Mouse (Mus musculus) ES-Bruce4 (cell line): ENCODE results near the gene Acd. TPM values are rescaled to one million over a fixed set of nuclear protein-coding genes. Genes with fewer than 3 reads are reported as not detected.

ENCODE experiments used
- H3K27ac ChIP-seq: 2 replicates; pipeline ENCODE4 v1.5.1; 2012; ENCODE audit warnings: low read length, inconsistent platforms; ENCODE audit not compliant: insufficient read depth
- H3K27me3 ChIP-seq: 2 replicates; pipeline ENCODE4 v1.6.1; 2012; ENCODE audit warnings: mild to moderate bottlenecking, low read length, inconsistent platforms; ENCODE audit not compliant: control insufficient read depth, poor library complexity, insufficient read depth, severe bottlenecking
- H3K36me3 ChIP-seq: 2 replicates; pipeline ENCODE4 v1.6.1; 2012; ENCODE audit warnings: inconsistent platforms, mild to moderate bottlenecking, low read length, moderate library complexity; ENCODE audit not compliant: control insufficient read depth, poor library complexity, insufficient read depth, severe bottlenecking
- H3K4me1 ChIP-seq: one replicate; pipeline ENCODE4 v1.8.1; 2011; ENCODE audit warnings: low read length; ENCODE audit not compliant: control insufficient read depth, insufficient read depth
- H3K4me3 ChIP-seq: 2 replicates; pipeline ENCODE4 v1.5.1; 2011; ENCODE audit warnings: low read depth, mild to moderate bottlenecking, low read length
- H3K9ac ChIP-seq: 2 replicates; pipeline ENCODE4 v1.6.1; 2012; ENCODE audit warnings: low read depth, mild to moderate bottlenecking, inconsistent platforms; ENCODE audit not compliant: poor library complexity, severe bottlenecking
- H3K9me3 ChIP-seq: replicated peaks from 2 replicates; pipeline ENCODE4 v1.6.1; 2012; ENCODE audit warnings: mild to moderate bottlenecking, low read length, inconsistent platforms; ENCODE audit not compliant: control insufficient read depth, poor library complexity, insufficient read depth, severe bottlenecking
- CTCF ChIP-seq: IDR thresholded peaks from one replicate; pipeline ENCODE4 v1.8.1; 2011; ENCODE audit warnings: low read depth, low read length
- EP300 ChIP-seq: IDR thresholded peaks from 2 replicates; pipeline ENCODE4 v1.6.1; 2011; ENCODE audit warnings: low read depth, low read length; ENCODE audit not compliant: insufficient read depth
- POLR2A ChIP-seq: IDR thresholded peaks from one replicate; pipeline ENCODE4 v1.8.1; 2011; ENCODE audit warnings: low read length; ENCODE audit not compliant: insufficient read depth
- polyA plus RNA-seq: library from polyadenylated mRNA; stranded (reverse); fragments of >200 nt; gene quantifications from 2 replicates; pipeline ENCODE4 v1.2.4, GENCODE M21; 2011; ENCODE audit warnings: low read depth; ENCODE audit not compliant: missing spikeins, insufficient read depth, insufficient read length

The Acd gene
- 30.1 and 36.7 TPM in 2 replicates for polyA plus RNA-seq

DNA sequence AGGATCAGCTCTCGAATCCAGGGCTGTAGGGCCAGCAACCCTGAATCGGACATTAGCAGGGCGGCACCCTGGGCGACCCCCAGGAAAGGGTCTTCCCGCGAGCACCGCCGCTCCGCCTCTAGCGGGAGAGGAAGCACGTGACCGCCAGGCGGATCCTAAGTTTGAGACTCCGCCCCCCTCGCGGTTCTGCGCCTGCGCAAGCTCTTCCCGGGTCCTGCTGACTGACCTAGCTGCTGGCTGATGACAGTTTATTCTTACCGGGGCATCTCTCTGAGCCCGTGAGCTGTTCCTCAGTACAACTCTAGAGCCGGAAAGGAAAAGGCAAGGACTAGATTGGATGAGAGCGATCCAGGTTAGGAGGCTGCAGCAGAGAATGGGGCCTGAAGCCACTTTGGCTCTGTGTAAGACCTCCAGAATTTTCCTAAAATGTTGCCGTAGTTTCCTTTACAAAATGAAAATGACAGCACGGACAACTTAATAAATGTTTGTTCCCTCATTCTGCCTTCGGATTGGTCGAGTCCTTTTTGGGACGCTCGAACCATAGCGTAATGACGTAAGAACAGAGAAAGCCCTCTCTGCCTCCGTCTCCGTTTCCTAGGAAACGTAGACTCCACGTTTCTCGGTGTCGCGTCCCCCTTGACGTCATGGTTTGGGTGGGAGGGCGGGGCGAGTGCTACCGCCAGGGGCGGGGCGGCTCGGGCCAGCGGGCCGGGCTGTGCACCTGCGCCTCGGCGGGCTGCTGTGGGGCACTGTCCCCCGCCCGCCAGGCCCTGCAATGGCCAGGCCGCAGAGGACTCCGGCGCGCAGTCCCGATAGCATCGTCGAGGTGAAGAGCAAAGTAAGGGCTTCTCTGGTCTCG lies at the start of gene Acd, which contains the start of gene Pard6a:
Gene Acd, minus strand, starts transcription at position 137 of the 859 bp plus-strand sequence.
Gene Pard6a, plus strand, starts transcription at position 183 of the 859 bp plus-strand sequence.
- H3K9ac ChIP-seq: peak within 1 kb of the TSS; percentile 64
- peaks cover 17% of the 10 kb centered on the region for H3K36me3 ChIP-seq
- peak within 1 kb of the TSS; percentile 76 for H3K4me3 ChIP-seq
- TF ChIP-seq CTCF: no peak
- H3K9me3 ChIP-seq: no peaks in the 10 kb centered on the region
- H3K27ac ChIP-seq: peak within 1 kb of the TSS; percentile 82
- H3K27me3 ChIP-seq: no peaks in the 10 kb centered on the region
- no peaks in the 10 kb centered on the region for H3K4me1 ChIP-seq

DNA sequence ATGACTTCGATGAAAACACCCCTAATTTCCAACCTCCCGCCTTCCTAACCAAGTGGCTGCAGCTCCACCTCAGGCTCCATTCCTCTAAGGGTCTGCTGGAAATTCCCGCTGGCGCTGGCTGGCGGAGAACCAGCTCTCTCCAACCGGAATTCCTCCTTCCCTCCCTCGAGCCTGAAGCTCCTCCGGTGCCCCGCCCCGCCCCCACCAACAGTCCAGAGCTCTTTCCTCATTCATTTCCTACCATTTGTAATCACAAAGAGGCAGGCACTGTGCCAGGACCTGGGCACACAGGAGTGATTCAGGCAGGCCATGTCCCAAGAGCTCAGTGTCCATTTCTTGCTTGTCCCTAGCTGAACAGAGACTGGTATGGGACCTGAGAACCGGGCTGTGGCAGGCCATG lies 49.7 kb upstream of the Acd start:
- Histone ChIP-seq H3K27ac (no peak overlapping the region), H3K4me3 (peak overlapping the region; percentile 13), H3K9ac (peak overlapping the region; percentile 33; the same call in 1 of the 2 replicates), H3K27me3 (no peaks in the 10 kb centered on the region), H3K9me3 (no peaks in the 10 kb centered on the region), H3K4me1 (no peaks in the 10 kb centered on the region), H3K36me3 (no peaks in the 10 kb centered on the region)
- no peak for TF ChIP-seq CTCF
- no peak for TF ChIP-seq POLR2A
- TF ChIP-seq EP300: no peak

DNA sequence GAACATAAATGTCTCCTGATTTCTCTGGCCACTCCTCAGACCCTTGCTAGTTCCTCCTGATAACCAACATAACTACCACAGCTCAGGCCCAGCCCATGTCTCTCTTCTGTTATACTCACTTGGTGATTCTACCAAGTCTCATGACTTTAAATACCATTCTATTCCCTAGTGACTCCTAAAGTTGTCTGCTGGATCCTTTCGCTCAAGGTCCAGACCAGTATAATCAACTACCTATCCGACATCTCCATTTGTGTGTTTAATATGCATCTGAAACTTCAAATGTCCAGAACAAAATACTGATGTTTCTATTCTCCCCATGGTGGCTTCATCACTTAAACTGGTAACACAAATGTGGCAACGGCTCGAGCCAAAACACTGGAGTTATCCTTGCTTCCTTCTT lies 42.4 kb upstream of the Acd start:
- Histone ChIP-seq H3K27me3 (no peaks in the 10 kb centered on the region), H3K9ac (no peak overlapping the region), H3K4me1 (no peaks in the 10 kb centered on the region), H3K4me3 (no peak overlapping the region), H3K9me3 (no peaks in the 10 kb centered on the region), H3K36me3 (no peaks in the 10 kb centered on the region), H3K27ac (no peak overlapping the region)
- no peak for TF ChIP-seq CTCF
- no peak for TF ChIP-seq POLR2A
- no peak for TF ChIP-seq EP300

DNA sequence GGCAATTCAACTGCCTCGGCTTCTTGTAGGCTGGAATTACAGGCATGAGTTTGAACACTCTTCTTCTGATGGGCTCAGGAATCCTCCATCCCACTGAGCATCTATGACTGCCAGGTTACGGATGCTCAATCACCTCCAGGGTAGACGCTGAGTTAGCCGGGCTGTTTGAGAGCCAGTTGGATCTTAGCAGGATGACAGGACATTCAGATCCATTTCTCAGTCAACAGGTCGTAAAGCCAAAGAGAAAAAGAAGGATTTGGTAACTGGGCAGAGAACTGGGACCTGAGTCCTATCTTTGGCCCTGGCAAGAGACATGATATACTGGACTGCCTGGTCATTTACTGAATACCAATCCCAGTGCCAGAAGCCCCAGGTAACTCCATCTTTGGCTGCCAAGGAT lies 38.3 kb upstream of the Acd start:
- no peak overlapping the region for H3K9ac ChIP-seq
- no peak overlapping the region for H3K4me3 ChIP-seq
- no peaks in the 10 kb centered on the region for H3K4me1 ChIP-seq
- no peaks in the 10 kb centered on the region for H3K36me3 ChIP-seq
- H3K27me3 ChIP-seq: no peaks in the 10 kb centered on the region
- H3K27ac ChIP-seq: no peak overlapping the region
- no peak for TF ChIP-seq EP300
- TF ChIP-seq POLR2A: no peak
- TF ChIP-seq CTCF: no peak
- no peaks in the 10 kb centered on the region for H3K9me3 ChIP-seq

DNA sequence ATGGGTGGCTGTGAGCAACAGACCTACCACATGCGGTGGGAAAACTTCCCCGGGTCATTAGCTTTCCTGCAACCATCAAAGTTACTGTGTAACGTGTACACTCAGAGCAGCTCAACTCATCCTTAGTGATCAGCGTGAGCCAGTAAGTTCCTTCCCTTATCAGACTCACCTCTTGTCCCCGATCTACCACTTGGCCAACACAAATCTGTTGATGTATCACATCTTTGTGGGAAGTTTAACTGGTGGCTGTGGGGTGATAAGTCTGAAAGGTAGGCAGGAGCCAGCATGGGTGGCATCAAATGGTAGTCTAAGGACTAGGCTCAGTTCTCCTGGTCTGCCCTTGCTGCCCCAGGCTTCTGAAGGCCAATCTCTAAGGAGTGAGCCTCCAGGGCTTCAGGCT lies 31.3 kb upstream of the Acd start:
- Histone ChIP-seq H3K36me3 (no peaks in the 10 kb centered on the region), H3K27me3 (no peaks in the 10 kb centered on the region), H3K9me3 (no peaks in the 10 kb centered on the region), H3K27ac (no peak overlapping the region), H3K4me1 (no peaks in the 10 kb centered on the region), H3K4me3 (no peak overlapping the region), H3K9ac (no peak overlapping the region)
- no peak for TF ChIP-seq CTCF
- TF ChIP-seq EP300: no peak
- no peak for TF ChIP-seq POLR2A

DNA sequence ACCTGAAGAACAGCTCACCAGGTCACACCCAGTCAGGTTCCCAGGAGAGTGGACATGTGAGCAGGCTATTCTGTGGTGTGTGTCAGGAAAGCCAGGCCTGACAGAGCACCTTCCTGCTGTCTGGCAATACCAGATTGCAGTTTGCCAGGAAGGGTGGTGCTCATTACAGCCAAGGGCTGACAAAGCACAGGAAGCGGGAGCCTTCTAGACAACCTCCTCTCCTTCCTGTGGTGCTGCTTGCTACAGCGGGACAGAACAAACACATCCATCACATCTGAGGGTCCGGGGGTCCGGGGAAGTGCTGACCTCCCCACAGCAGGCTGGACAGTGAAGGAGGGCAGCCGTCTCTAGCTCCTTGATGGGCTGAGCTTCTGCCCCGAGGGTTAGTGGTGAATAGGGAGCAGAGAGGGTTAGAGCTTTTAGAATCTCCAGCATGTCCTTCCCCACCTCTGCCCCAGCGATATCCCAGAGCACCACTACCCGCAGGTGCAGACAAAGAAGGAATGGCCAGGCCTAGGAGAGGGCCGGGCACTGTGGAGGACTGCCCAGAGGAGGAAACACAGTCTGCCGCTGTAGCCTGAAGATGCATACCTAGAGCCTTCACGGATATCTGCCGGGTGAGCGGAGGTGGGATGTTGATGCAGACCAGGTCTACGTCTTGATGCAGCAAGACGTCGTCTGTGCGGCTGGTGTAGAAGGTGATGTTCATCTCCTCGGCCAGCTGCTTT lies 26.7 kb upstream of the Acd start:
- Histone ChIP-seq H3K27me3 (no peaks in the 10 kb centered on the region), H3K27ac (no peak overlapping the region), H3K36me3 (no peaks in the 10 kb centered on the region), H3K4me3 (no peak overlapping the region), H3K4me1 (no peaks in the 10 kb centered on the region), H3K9me3 (no peaks in the 10 kb centered on the region), H3K9ac (no peak overlapping the region)
- TF ChIP-seq CTCF (no peak), POLR2A (no peak), EP300 (no peak)
